Mouse (Mus musculus) megakaryocyte, embryonic 14.5 days (primary cell): ENCODE measurements around the gene Gm43518.

ENCODE experiments used
- FLI1 ChIP-seq: IDR thresholded peaks from 2 replicates; pipeline ENCODE4 v1.6.1; 2012; ENCODE audit warnings: low read length, inconsistent platforms, mixed read lengths
- GATA1 ChIP-seq: IDR thresholded peaks from 3 replicates; pipeline ENCODE4 v1.6.1; 2012; ENCODE audit warnings: mixed read lengths, low read length, inconsistent platforms, borderline replicate concordance

DNA sequence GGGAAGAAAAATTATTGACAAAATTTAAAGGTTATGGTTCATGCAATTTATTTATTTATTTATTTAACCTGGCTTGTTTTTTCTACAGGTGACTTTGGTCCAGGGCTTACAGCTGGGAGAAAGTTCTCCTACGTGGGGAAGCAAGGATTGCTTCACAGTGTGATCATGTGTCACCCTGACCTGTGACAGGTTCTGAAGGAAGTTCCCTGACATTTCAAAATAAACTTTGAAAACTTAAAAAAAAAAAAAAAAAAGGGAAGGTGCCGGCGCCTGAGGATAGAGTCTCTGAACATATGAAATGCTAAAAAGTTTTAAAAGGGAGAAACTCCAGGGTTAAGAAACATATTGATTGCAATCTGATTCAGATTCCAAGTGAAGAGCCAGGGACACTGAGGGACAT is 40.9 kb upstream of the Gm43518 start:
- TF ChIP-seq GATA1 (no peak), FLI1 (no peak)
